Mouse (Mus musculus) liver, embryonic 14.5 days (tissue): ENCODE measurements around the gene Rad51b.

Source experiments
- CTCF ChIP-seq: IDR thresholded peaks from 2 replicates; pipeline ENCODE4 v1.5.1; 2016; ENCODE audit warnings: antibody characterized with exemption, low read depth, control low read depth
- EP300 ChIP-seq: IDR thresholded peaks from 2 replicates; pipeline ENCODE4 v1.6.1; 2016; ENCODE audit warnings: antibody characterized with exemption, low read depth

GRCm38 (mm10) chr12:79362219-79362618, 65.1 kb downstream of the Rad51b start:
- peak; percentile 71 for TF ChIP-seq CTCF
- TF ChIP-seq EP300, result no peak
